Mouse (Mus musculus): ENCODE measurements at regions not wholly inside any gene's neighbourhood (a gene's known extent, or its start where the extent isn't known, plus 50 kb on each side); places are given as distances from the start of the nearest gene placed in this dataset.

GRCm38 (mm10) chr8:49845575-49845974, 1001.8 kb upstream of the Tenm3 start:
- TF ChIP-seq MAX (IDR thresholded peaks at IDR 0.05; ENCODE audit: low read depth), result no peak
- TF ChIP-seq MYOD1 (IDR thresholded peaks at IDR 0.05; ENCODE audit: control insufficient read depth in 1 of 3, insufficient read length in 2 of 3, low read depth in 2 of 3), result no peak
- TF ChIP-seq POLR2A (IDR thresholded peaks at IDR 0.05; ENCODE audit: insufficient read length, low read depth), result no peak
- TF ChIP-seq MYOG (IDR thresholded peaks at IDR 0.05; ENCODE audit: control insufficient read depth in 1 of 3, insufficient read depth in 1 of 3, insufficient read length in 2 of 3, low read depth in 2 of 3), result no peak
